In genomic region chr16:32640096-32640495, GRCm38 (mm10) we compare ENCODE assay signal across 16 mouse cellular contexts. TPM values are rescaled to one million over a fixed set of nuclear protein-coding genes. Genes with fewer than 3 reads are reported as not detected.
DNase-seq lines count a peak whose midpoint lies in the region; ATAC-seq and TF ChIP-seq lines count a peak whose summit lies in the region.
"Had no signal": no experiment of that assay in that cellular context is flagged by ENCODE, and none has a peak within 500 bp of the region (broad histone marks: within the 10 kb centered on the region; RNA-seq: fewer than 3 reads in every experiment).

No protein-coding gene starts in this region.

- no peaks in the 10 kb centered on the region for H3K9me3 ChIP-seq in kidney, embryonic 16.5 days (ENCODE audit: low read length)
- no peaks in the 10 kb centered on the region for H3K9me3 ChIP-seq in kidney, postnatal 0 days (replicated peaks; ENCODE audit: low read length)
- no peaks in the 10 kb centered on the region for H3K9me3 ChIP-seq in midbrain, embryonic 16.5 days (replicated peaks; ENCODE audit: control insufficient read depth, low read length, poor library complexity, severe bottlenecking)
- H3K9me3 ChIP-seq: hindbrain, embryonic 13.5 days; limb, embryonic 12.5 days had no signal

- 49% methylated on average over 5 of the region's 5 CpGs for WGBS in kidney, adult 2 months
- WGBS in kidney, embryonic 16.5 days = 48% methylated on average over 5 of the region's 5 CpGs
- WGBS in kidney, postnatal 0 days = 51% methylated on average over 5 of the region's 5 CpGs
- WGBS in midbrain, embryonic 16.5 days = 75% methylated on average over 5 of the region's 5 CpGs

- peaks cover 5% of the 10 kb centered on the region for H3K79me3 ChIP-seq in C2C12 (ENCODE audit: low read depth)

- H3K27me3 ChIP-seq in kidney, adult 2 months (replicated peaks; ENCODE audit: control insufficient read depth, insufficient read depth, low read length) = no peaks in the 10 kb centered on the region
- H3K27me3 ChIP-seq in kidney, embryonic 16.5 days (ENCODE audit: insufficient read depth, low read length) = no peaks in the 10 kb centered on the region
- H3K27me3 ChIP-seq in C2C12 (ENCODE audit: control insufficient read depth, insufficient read depth, insufficient read length) = no peaks in the 10 kb centered on the region
- H3K27me3 ChIP-seq in kidney, postnatal 0 days (ENCODE audit: insufficient read depth, low read length) = no peaks in the 10 kb centered on the region
- H3K27me3 ChIP-seq in midbrain, embryonic 16.5 days (ENCODE audit: control insufficient read depth, insufficient read depth, low read depth, low read length) = no peaks in the 10 kb centered on the region
- H3K27me3 ChIP-seq: hindbrain, embryonic 13.5 days; limb, embryonic 12.5 days had no signal

- H3K4me1 ChIP-seq in kidney, adult 2 months (ENCODE audit: control insufficient read depth, insufficient read depth, low read length) = peaks cover 5% of the 10 kb centered on the region
- H3K4me1 ChIP-seq in kidney, embryonic 16.5 days (ENCODE audit: insufficient read depth, low read length) = peaks cover 19% of the 10 kb centered on the region
- no peaks in the 10 kb centered on the region; the same call in 1 of the 2 replicates for H3K4me1 ChIP-seq in kidney, postnatal 0 days (replicated peaks; ENCODE audit: insufficient read depth, low read length)
- peaks cover 7% of the 10 kb centered on the region for H3K4me1 ChIP-seq in midbrain, embryonic 16.5 days (ENCODE audit: control insufficient read depth, insufficient read depth, low read length)

- H3K27ac ChIP-seq in kidney, adult 2 months (ENCODE audit: insufficient read depth, low read depth, low read length) = no peak overlapping the region
- no peak overlapping the region for H3K27ac ChIP-seq in kidney, embryonic 16.5 days (ENCODE audit: low read length)
- peak overlapping the region; percentile 25; the same call in 1 of the 2 replicates for H3K27ac ChIP-seq in kidney, postnatal 0 days
- H3K27ac ChIP-seq in midbrain, embryonic 16.5 days (ENCODE audit: low read length) = no peak overlapping the region
- H3K27ac ChIP-seq: hindbrain, embryonic 13.5 days; limb, embryonic 12.5 days had no signal

- H3K4me3 ChIP-seq in kidney, adult 2 months (ENCODE audit: insufficient read depth, low read depth, low read length) = no peak overlapping the region
- H3K4me3 ChIP-seq in kidney, embryonic 16.5 days (ENCODE audit: low read length) = no peak overlapping the region
- H3K4me3 ChIP-seq in C2C12 (ENCODE audit: insufficient read depth, poor library complexity, severe bottlenecking) = no peak overlapping the region
- no peak overlapping the region for H3K4me3 ChIP-seq in kidney, postnatal 0 days (replicated peaks; ENCODE audit: low read depth, low read length)
- H3K4me3 ChIP-seq in midbrain, embryonic 16.5 days (ENCODE audit: low read depth, low read length) = no peak overlapping the region
- H3K4me3 ChIP-seq: hindbrain, embryonic 13.5 days; limb, embryonic 12.5 days had no signal

- ATAC-seq in kidney, embryonic 16.5 days (ENCODE audit: low FRiP score, low TSS enrichment) = no peak
- ATAC-seq in kidney, postnatal 0 days (replicated peaks; ENCODE audit: low FRiP score, low read depth) = no peak
- no peak for ATAC-seq in midbrain, embryonic 16.5 days
- ATAC-seq: intestine, postnatal 0 days; liver, postnatal 0 days had no signal

- DNase-seq in cerebellum, postnatal 10 days = peak; percentile 30 to 38
- no peak for DNase-seq in cerebellum, postnatal 36 days
- DNase-seq in kidney, adult 2 months = peak; percentile 75
- DNase-seq in kidney, postnatal 0 days (ENCODE audit: low spot score) = peak; percentile 68
- DNase-seq in thymus, postnatal 25 days = no peak
- DNase-seq: cerebellum, adult 2 months; layer of hippocampus, postnatal 36 days; liver, postnatal 0 days; right cerebral cortex, postnatal 25 days had no signal

- no peak overlapping the region for H3K9ac ChIP-seq in kidney, embryonic 16.5 days (replicated peaks; ENCODE audit: low read length)
- no peak overlapping the region for H3K9ac ChIP-seq in kidney, postnatal 0 days (ENCODE audit: low read depth, low read length)
- H3K9ac ChIP-seq in midbrain, embryonic 16.5 days (ENCODE audit: low read depth, low read length) = no peak overlapping the region
- H3K9ac ChIP-seq: hindbrain, embryonic 13.5 days; limb, embryonic 12.5 days; liver, postnatal 0 days had no signal

- no peak overlapping the region for H3K4me2 ChIP-seq in kidney, embryonic 16.5 days (replicated peaks; ENCODE audit: low read depth, low read length)
- H3K4me2 ChIP-seq in kidney, postnatal 0 days (ENCODE audit: low read length) = no peak overlapping the region
- no peak overlapping the region for H3K4me2 ChIP-seq in midbrain, embryonic 16.5 days (ENCODE audit: low read length)
- H3K4me2 ChIP-seq: hindbrain, embryonic 13.5 days; limb, embryonic 12.5 days; midbrain, embryonic 11.5 days had no signal

- no peak for TF ChIP-seq POLR2A in kidney, adult 2 months (IDR thresholded peaks at IDR 0.05; ENCODE audit: low read depth, low read length)

- peaks cover 11% of the 10 kb centered on the region for H3K79me2 ChIP-seq in C2C12 (ENCODE audit: control insufficient read depth, insufficient read depth)

- TF ChIP-seq CTCF in kidney, adult 2 months (conservative IDR thresholded peaks at IDR 0.05; ENCODE audit: insufficient read depth, insufficient read length, low read depth, low read length) = no peak
- no peak for TF ChIP-seq CTCF in C2C12 (IDR thresholded peaks at IDR 0.05; ENCODE audit: control insufficient read depth, insufficient read depth, insufficient read length)
- no peak for TF ChIP-seq CTCF in kidney, postnatal 0 days (IDR thresholded peaks at IDR 0.05; ENCODE audit: low read depth)

- H3ac ChIP-seq in C2C12 (ENCODE audit: control insufficient read depth, insufficient read length, low read depth) = no peak overlapping the region

- no peaks in the 10 kb centered on the region for H3K36me3 ChIP-seq in kidney, adult 2 months (ENCODE audit: control insufficient read depth, insufficient read depth, low read length)
- H3K36me3 ChIP-seq in kidney, embryonic 16.5 days (ENCODE audit: insufficient read depth, low read length) = no peaks in the 10 kb centered on the region
- H3K36me3 ChIP-seq in C2C12 (ENCODE audit: control insufficient read depth, insufficient read depth) = no peaks in the 10 kb centered on the region
- H3K36me3 ChIP-seq in kidney, postnatal 0 days (ENCODE audit: insufficient read depth, low read length) = no peaks in the 10 kb centered on the region
- H3K36me3 ChIP-seq in midbrain, embryonic 16.5 days (ENCODE audit: control insufficient read depth, insufficient read depth, low read length) = no peaks in the 10 kb centered on the region
- H3K36me3 ChIP-seq: hindbrain, embryonic 13.5 days; limb, embryonic 12.5 days had no signal

TF ChIP-seq in C2C12, 6 proteins besides CTCF, POLR2A, EP300 and RAD21:
- TF ChIP-seq CEBPB (IDR thresholded peaks at IDR 0.05; ENCODE audit: low read depth) (no peak), MYOD1 (IDR thresholded peaks at IDR 0.05; ENCODE audit: control insufficient read depth, insufficient read length, low read depth) (peak; percentile 28), MYOG (IDR thresholded peaks at IDR 0.05; ENCODE audit: control insufficient read depth, extremely low read depth, insufficient read length) (no peak), USF1 (IDR thresholded peaks at IDR 0.05; ENCODE audit: low read depth) (no peak), MAX (IDR thresholded peaks at IDR 0.05) (peak; percentile 65), FOSL1 (IDR thresholded peaks at IDR 0.05; ENCODE audit: insufficient read depth, low read length, poor library complexity, severe bottlenecking) (peak; percentile 48)

RNA-seq across cellular contexts. Expression of gene Tnk2, which starts 3.6 kb away (rescaled TPM):
- polyA plus RNA-seq in kidney, adult 2 months (2012; rRNA removed) = 35.8 and 40.8 TPM in 2 replicates
- 10.9 and 11.3 TPM in 2 replicates for polyA plus RNA-seq in kidney, embryonic 16.5 days (2015; fragmentation: Nextera tagmentation; extraction: Ambion mirVana)
- 78.4 TPM for polyA plus RNA-seq in C2C12 (2012; fragmentation: generic; extraction: Trizol)
- polyA plus RNA-seq in kidney, postnatal 0 days (2015; fragmentation: Nextera tagmentation; extraction: Ambion mirVana) = 8.4 and 8.5 TPM in 2 replicates
- 19.0 and 21.6 TPM in 2 replicates for polyA plus RNA-seq in midbrain, embryonic 16.5 days (2015; fragmentation: Nextera tagmentation; extraction: Ambion mirVana)

RNA-seq across cellular contexts. Expression of gene Tfrc, which starts 31.4 kb away (rescaled TPM):
- polyA plus RNA-seq in kidney, adult 2 months (2012; rRNA removed) = 7.9 and 12.0 TPM in 2 replicates
- polyA plus RNA-seq in kidney, embryonic 16.5 days (2015; fragmentation: Nextera tagmentation; extraction: Ambion mirVana) = 46.5 and 48.5 TPM in 2 replicates
- 25.1 TPM for polyA plus RNA-seq in C2C12 (2012; fragmentation: generic; extraction: Trizol)
- polyA plus RNA-seq in kidney, postnatal 0 days (2015; fragmentation: Nextera tagmentation; extraction: Ambion mirVana) = 37.0 and 43.9 TPM in 2 replicates
- 33.3 and 40.5 TPM in 2 replicates for polyA plus RNA-seq in midbrain, embryonic 16.5 days (2015; fragmentation: Nextera tagmentation; extraction: Ambion mirVana)

Comparison
In these comparisons a context has a peak if more than half of its experiments do, and no peak if none do; other contexts are left out.
1. DNase-seq: peak in cerebellum, postnatal 10 days (2 of 2), kidney, adult 2 months (single experiment) and kidney, postnatal 0 days (single experiment); none in cerebellum, postnatal 36 days (0 of 2) and thymus, postnatal 25 days (single experiment).